Mouse (Mus musculus) embryonic facial prominence, embryonic 14.5 days (tissue): ENCODE results near the gene Tmem238l. TPM values are rescaled to one million over a fixed set of nuclear protein-coding genes. Genes with fewer than 3 reads are reported as not detected.

ENCODE experiments used
- ATAC-seq: fragments of 200-750 bp; cut with Nextera tagmentation; 2 replicates; pipeline ENCODE4 v1.8.0; 2017; ENCODE audit warnings: low read depth, moderate number of reproducible peaks, moderate TSS enrichment
- DNase-seq: peaks from one replicate; pipeline ENCODE4 v3.0.0-alpha.2; 2015; ENCODE audit warnings: low spot score
- H3K27ac ChIP-seq: fragments of 300-500 bp; sonication (generic); replicated peaks from 2 replicates; pipeline ENCODE4 v1.5.1; 2014; ENCODE audit warnings: low read depth, mild to moderate bottlenecking, low read length, moderate library complexity
- H3K27me3 ChIP-seq: fragments of 300-500 bp; sonication (generic); replicated peaks from 2 replicates; pipeline ENCODE4 v1.6.1; 2014; ENCODE audit warnings: low read length; ENCODE audit not compliant: control insufficient read depth, insufficient read depth
- H3K36me3 ChIP-seq: fragments of 300-500 bp; sonication (generic); 2 replicates; pipeline ENCODE4 v1.6.1; 2014; ENCODE audit warnings: low read length, mixed read lengths; ENCODE audit not compliant: control insufficient read depth, insufficient read depth
- H3K4me1 ChIP-seq: fragments of 300-500 bp; sonication (generic); 2 replicates; pipeline ENCODE4 v1.6.1; 2014; ENCODE audit warnings: antibody characterized with exemption, low read length; ENCODE audit not compliant: control insufficient read depth, insufficient read depth
- H3K4me2 ChIP-seq: fragments of 300-500 bp; sonication (generic); 2 replicates; pipeline ENCODE4 v1.6.1; 2014; ENCODE audit warnings: low read depth, mild to moderate bottlenecking, low read length, moderate library complexity, mixed read lengths
- H3K4me3 ChIP-seq: fragments of 300-500 bp; sonication (generic); 2 replicates; pipeline ENCODE4 v1.5.1; 2014; ENCODE audit warnings: low read depth, mild to moderate bottlenecking, low read length
- H3K9ac ChIP-seq: fragments of 300-500 bp; sonication (generic); 2 replicates; pipeline ENCODE4 v1.6.1; 2014; ENCODE audit warnings: low read depth, mild to moderate bottlenecking, low read length, moderate library complexity, mixed read lengths
- H3K9me3 ChIP-seq: fragments of 300-500 bp; sonication (generic); 2 replicates; pipeline ENCODE4 v1.6.1; 2016; ENCODE audit warnings: low read length; ENCODE audit not compliant: control insufficient read depth
- WGBS: fragments of 180-500 bp; shearing (Covaris S2); extraction: QIAGEN DNeasy Blood & Tissue Kit; methylation state at CpG from one replicate; pipeline ENCODE4 v1.1.7; 2014; 5-methylcytosine and 5-hydroxymethylcytosine counted together
- polyA plus RNA-seq: library from polyadenylated mRNA; unstranded; fragments of >200 nt; fragmentation: Nextera tagmentation; extraction: Ambion mirVana; gene quantifications from 2 replicates; pipeline ENCODE4 v1.2.1, GENCODE M21; 2014

The Tmem238l gene
- polyA plus RNA-seq, 1 experiment from 2014 or later, result not detected

DNA sequence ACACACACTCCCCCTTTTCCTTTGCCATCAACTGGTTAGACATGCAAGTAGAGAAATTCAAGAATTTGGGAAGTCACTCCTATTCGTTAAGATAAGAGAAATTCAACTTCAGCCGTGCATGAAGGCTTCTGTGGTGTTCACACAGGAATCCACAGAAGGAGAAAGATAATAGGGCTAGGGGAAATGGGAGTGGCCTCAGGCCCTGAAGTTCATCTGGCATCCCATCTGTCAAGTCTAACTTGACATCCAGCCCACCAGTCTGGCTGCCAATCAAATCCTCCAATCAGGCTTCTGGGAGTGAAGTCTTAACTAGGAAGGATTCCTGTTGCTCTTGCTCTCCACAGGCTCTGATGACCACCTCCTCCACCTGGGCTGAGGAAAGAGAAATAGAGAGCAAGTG, 46.5 kb downstream of the Tmem238l start:
- no peak overlapping the region for H3K4me3 ChIP-seq
- H3K9me3 ChIP-seq, result no peaks in the 10 kb centered on the region
- H3K9ac ChIP-seq, result no peak overlapping the region
- H3K36me3 ChIP-seq, result no peaks in the 10 kb centered on the region
- H3K4me1 ChIP-seq, result peaks cover 5% of the 10 kb centered on the region; the same call in 1 of the 2 replicates
- ATAC-seq, result no peak
- H3K4me2 ChIP-seq, result no peak overlapping the region
- no peak for DNase-seq
- H3K27ac ChIP-seq, result no peak overlapping the region
- H3K27me3 ChIP-seq, result no peaks in the 10 kb centered on the region
- WGBS, result 77% methylated on average over 2 of the region's 2 CpGs

DNA sequence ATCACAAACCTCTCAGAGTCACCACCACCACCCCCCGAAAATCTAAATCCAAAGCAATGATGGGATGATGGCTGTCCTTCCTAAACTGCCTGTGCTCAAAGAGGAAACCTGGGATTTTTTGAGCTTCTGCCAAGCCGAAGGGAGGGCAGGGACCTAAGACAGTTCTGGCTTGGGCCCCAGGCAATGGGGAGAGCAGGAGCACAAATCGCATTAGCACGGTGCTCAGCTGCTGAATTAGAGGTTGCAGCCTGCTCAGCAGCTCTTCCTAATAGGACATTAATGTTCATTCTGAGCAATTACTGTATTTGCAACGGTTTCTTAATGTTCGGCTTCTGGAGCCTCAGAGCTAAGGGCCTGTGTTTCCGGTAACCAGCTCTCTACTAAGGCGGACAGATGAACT, 51.5 kb downstream of the Tmem238l start:
- ATAC-seq, result peak; percentile 67
- Histone ChIP-seq H3K4me1 (no peaks in the 10 kb centered on the region; the same call in 1 of the 2 replicates), H3K27me3 (no peaks in the 10 kb centered on the region), H3K4me2 (no peak overlapping the region), H3K4me3 (no peak overlapping the region), H3K27ac (no peak overlapping the region), H3K9me3 (no peaks in the 10 kb centered on the region), H3K36me3 (no peaks in the 10 kb centered on the region), H3K9ac (no peak overlapping the region)
- 45% methylated on average over 8 of the region's 8 CpGs for WGBS
- DNase-seq, result peak; percentile 63

DNA sequence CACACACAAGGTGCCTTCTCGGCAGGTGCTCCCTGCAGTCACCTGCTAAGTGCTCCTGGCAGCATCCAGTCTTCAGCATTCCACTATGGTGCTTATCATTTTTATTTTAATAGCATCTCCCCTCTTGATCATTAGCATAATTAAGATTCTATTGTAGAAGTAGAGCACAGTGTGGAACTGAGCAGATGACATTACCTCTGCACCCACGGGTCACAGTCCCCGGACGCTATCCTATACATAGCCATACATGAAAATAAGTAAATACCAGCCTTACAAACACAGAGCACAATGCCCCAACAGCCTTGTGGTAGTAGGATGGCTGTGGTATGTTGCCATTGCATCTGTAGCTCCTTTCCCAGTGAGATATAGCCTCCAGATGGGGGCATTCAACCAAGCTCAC, 52.1 kb downstream of the Tmem238l start:
- Histone ChIP-seq H3K9ac (no peak overlapping the region), H3K4me3 (no peak overlapping the region), H3K9me3 (no peaks in the 10 kb centered on the region), H3K27ac (no peak overlapping the region), H3K36me3 (no peaks in the 10 kb centered on the region), H3K4me1 (no peaks in the 10 kb centered on the region; the same call in 1 of the 2 replicates), H3K4me2 (no peak overlapping the region), H3K27me3 (no peaks in the 10 kb centered on the region)
- DNase-seq (no peak), ATAC-seq (no peak)
- WGBS, result 89% methylated on average over 4 of the region's 4 CpGs

DNA sequence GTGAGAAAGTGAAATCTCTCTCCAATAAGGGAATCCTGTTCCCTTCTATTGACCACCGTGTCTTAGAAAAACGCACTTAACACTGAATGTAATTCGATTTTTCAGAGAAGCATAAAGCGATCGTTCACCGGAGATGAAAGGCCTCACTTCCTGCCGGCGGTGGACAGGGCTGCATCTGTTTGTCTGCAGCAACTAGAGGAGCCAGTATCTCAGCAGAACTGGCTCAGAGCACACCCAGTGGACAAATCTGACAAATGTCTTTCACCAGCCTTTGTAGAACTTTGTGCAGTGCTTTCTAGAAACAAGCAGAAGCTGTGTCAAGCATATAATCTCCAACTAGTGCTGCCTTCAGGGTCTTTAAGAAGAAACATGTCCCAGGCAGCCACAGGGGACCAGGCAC, 54.0 kb downstream of the Tmem238l start:
- Histone ChIP-seq H3K36me3 (no peaks in the 10 kb centered on the region), H3K4me1 (no peaks in the 10 kb centered on the region; the same call in 1 of the 2 replicates), H3K4me3 (no peak overlapping the region), H3K27ac (no peak overlapping the region), H3K4me2 (no peak overlapping the region; the same call in 1 of the 2 replicates), H3K27me3 (no peaks in the 10 kb centered on the region), H3K9ac (no peak overlapping the region), H3K9me3 (no peaks in the 10 kb centered on the region)
- WGBS, result 4% methylated on average over 8 of the region's 8 CpGs
- peak; percentile 72; the same call in 1 of the 2 replicates for ATAC-seq
- peak; percentile 50 for DNase-seq

DNA sequence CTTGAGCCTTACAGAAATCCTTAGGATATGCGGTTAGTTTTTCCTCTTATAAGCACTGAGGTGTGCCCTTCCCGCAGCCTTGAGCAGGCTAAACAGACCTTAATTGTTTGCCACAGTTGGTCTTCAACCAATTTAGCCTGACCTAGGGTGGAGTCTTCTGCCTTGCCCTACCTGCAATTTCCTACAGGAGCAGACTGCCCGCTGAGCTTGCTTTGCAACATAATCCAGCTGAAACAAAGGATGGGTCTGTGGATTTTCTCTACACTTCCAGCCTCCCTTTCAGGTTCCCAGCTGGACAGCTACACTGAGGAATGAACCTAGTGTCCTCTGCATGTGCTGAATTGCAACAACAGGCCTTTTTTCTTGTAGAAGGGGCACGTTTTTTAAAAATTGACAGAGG, 55.2 kb downstream of the Tmem238l start:
- H3K27me3 ChIP-seq, result no peaks in the 10 kb centered on the region
- no peak overlapping the region for H3K9ac ChIP-seq
- no peak for DNase-seq
- H3K36me3 ChIP-seq, result no peaks in the 10 kb centered on the region
- H3K4me2 ChIP-seq, result no peak overlapping the region
- H3K27ac ChIP-seq, result no peak overlapping the region
- no peak overlapping the region for H3K4me3 ChIP-seq
- no peaks in the 10 kb centered on the region for H3K9me3 ChIP-seq
- no peaks in the 10 kb centered on the region; the same call in 1 of the 2 replicates for H3K4me1 ChIP-seq
- WGBS, result 31% methylated on average over 4 of the region's 4 CpGs
- ATAC-seq, result no peak

Other genes starting within 250 kb of the Tmem238l start
- gene Pirt, start 44.7 kb upstream of the Tmem238l start, polyA plus RNA-seq, result 5.7 and 7.0 TPM in 2 replicates
- gene Tmem220, start 68.5 kb downstream of the Tmem238l start, polyA plus RNA-seq, result 1.2 and 1.6 TPM in 2 replicates
- 30.4 and 31.9 TPM in 2 replicates for gene Adprm, start 96.0 kb downstream of the Tmem238l start, polyA plus RNA-seq
- gene Sco1, start 96.0 kb downstream of the Tmem238l start, polyA plus RNA-seq, result 13.4 and 14.9 TPM in 2 replicates
- 368 and 488 TPM in 2 replicates for gene Myh3, start 121.7 kb downstream of the Tmem238l start, polyA plus RNA-seq
- gene Myh2, start 214.4 kb downstream of the Tmem238l start, polyA plus RNA-seq, result 0.71 and 1.4 TPM in 2 replicates
- 2.4 and 2.8 TPM in 2 replicates for gene Myh1, start 243.4 kb downstream of the Tmem238l start, polyA plus RNA-seq